Mouse (Mus musculus): ENCODE results near the gene Gm3047.
"Not testable (repeated sequence)": the region's sequence is repeated elsewhere in the genome, so short reads cannot be mapped to it uniquely, and the experiment has no call there.

Gm3047 gene

DNA sequence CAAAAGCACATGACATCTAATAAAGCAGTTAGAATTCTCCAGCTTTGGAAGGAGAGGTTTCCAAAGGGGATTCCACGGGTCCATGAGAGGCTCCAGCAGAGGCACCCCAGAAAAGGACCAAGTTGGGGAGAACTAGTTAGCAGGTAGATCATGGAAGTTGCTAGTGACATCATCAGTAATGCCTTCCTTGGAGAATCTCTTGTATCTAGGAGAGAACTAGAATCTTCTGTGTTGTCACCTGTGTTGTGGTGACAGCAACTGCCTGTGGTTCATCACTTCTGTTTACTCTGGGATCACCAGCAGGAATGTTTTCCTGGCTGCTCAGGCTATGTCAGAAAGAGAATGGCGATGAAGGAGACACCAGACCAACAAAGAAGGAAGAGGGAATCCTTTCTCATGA, at the start of gene Gm3047:
Gene Gm3047, plus strand, starts transcription at position 301 of the 400 bp plus-strand sequence.
- DNase-seq: not testable (repeated sequence)
